Mouse (Mus musculus) kidney, adult 2 months (tissue): ENCODE measurements at regions not wholly inside any gene's neighbourhood (a gene's known extent, or its start where the extent isn't known, plus 50 kb on each side); places are given as distances from the start of the nearest gene placed in this dataset.

Experiments used
- DNase-seq: peaks from one replicate; pipeline ENCODE4 v3.0.0; 2021
- H3K27ac ChIP-seq: fragments of 200-500 bp; 2 replicates; pipeline ENCODE4 v1.5.1; 2012; ENCODE audit warnings: low read depth, low read length, control low read depth, inconsistent platforms; ENCODE audit not compliant: insufficient read depth
- H3K27me3 ChIP-seq: fragments of 200-500 bp; replicated peaks from 2 replicates; pipeline ENCODE4 v1.6.1; 2012; ENCODE audit warnings: mild to moderate bottlenecking, moderate library complexity, low read length, inconsistent platforms; ENCODE audit not compliant: control insufficient read depth, insufficient read depth
- H3K36me3 ChIP-seq: fragments of 200-500 bp; 2 replicates; pipeline ENCODE4 v1.6.1; 2012; ENCODE audit warnings: mild to moderate bottlenecking, moderate library complexity, low read length, inconsistent platforms; ENCODE audit not compliant: control insufficient read depth, insufficient read depth
- H3K4me1 ChIP-seq: fragments of 200-500 bp; 2 replicates; pipeline ENCODE4 v1.6.1; 2011; ENCODE audit warnings: low read length; ENCODE audit not compliant: control insufficient read depth, insufficient read depth
- H3K4me3 ChIP-seq: fragments of 200-500 bp; 2 replicates; pipeline ENCODE4 v1.5.1; 2011; ENCODE audit warnings: mild to moderate bottlenecking, low read depth, low read length, control low read depth; ENCODE audit not compliant: insufficient read depth
- CTCF ChIP-seq: fragments of 200-500 bp; conservative IDR thresholded peaks from 2 replicates; pipeline ENCODE4 v1.5.1; 2011; ENCODE audit warnings: low read depth, mild to moderate bottlenecking, control low read depth, low read length, moderate library complexity, mixed read lengths; ENCODE audit not compliant: insufficient read depth, insufficient read length
- POLR2A ChIP-seq: fragments of 200-500 bp; IDR thresholded peaks from one replicate; pipeline ENCODE4 v1.6.1; 2011; ENCODE audit warnings: low read depth, low read length, control low read depth
- WGBS: fragments of 180-500 bp; shearing (Covaris S2); methylation state at CpG from one replicate; pipeline ENCODE4 v1.1.7; 2018; 5-methylcytosine and 5-hydroxymethylcytosine counted together

- Histone ChIP-seq H3K36me3 (no peaks in the 10 kb centered on the region), H3K4me3 (no peak overlapping the region), H3K4me1 (no peaks in the 10 kb centered on the region), H3K27me3 (no peaks in the 10 kb centered on the region), H3K27ac (no peak overlapping the region)
- WGBS: 86% methylated on average over 15 of the region's 15 CpGs
- TF ChIP-seq POLR2A: no peak
- TF ChIP-seq CTCF: no peak
- no peak for DNase-seq
Observed at GRCm38 (mm10) chr8:8419360-8420330, 241.4 kb downstream of the Efnb2 start.

- no peak overlapping the region for H3K27ac ChIP-seq
- no peaks in the 10 kb centered on the region for H3K4me1 ChIP-seq
- WGBS: 91% methylated on average over 6 of the region's 6 CpGs
- H3K36me3 ChIP-seq: no peaks in the 10 kb centered on the region
- no peak for TF ChIP-seq CTCF
- TF ChIP-seq POLR2A: no peak
- DNase-seq: no peak
- H3K4me3 ChIP-seq: no peak overlapping the region
- H3K27me3 ChIP-seq: no peaks in the 10 kb centered on the region
Observed at GRCm38 (mm10) chr8:8418929-8419328, 242.1 kb downstream of the Efnb2 start.

GRCm38 (mm10) chr8:8418525-8418924 lies 242.5 kb downstream of the Efnb2 start:
- H3K36me3 ChIP-seq: no peaks in the 10 kb centered on the region
- DNase-seq: no peak
- H3K4me1 ChIP-seq: no peaks in the 10 kb centered on the region
- no peak overlapping the region for H3K4me3 ChIP-seq
- WGBS: 71% methylated on average over 2 of the region's 2 CpGs
- TF ChIP-seq POLR2A (no peak), CTCF (no peak)
- H3K27me3 ChIP-seq: no peaks in the 10 kb centered on the region
- H3K27ac ChIP-seq: no peak overlapping the region

- WGBS: 70% methylated on average over 10 of the region's 10 CpGs
- no peak overlapping the region for H3K4me3 ChIP-seq
- H3K4me1 ChIP-seq: no peaks in the 10 kb centered on the region
- DNase-seq: no peak
- TF ChIP-seq CTCF (no peak), POLR2A (no peak)
- no peaks in the 10 kb centered on the region for H3K36me3 ChIP-seq
- no peak overlapping the region for H3K27ac ChIP-seq
- no peaks in the 10 kb centered on the region for H3K27me3 ChIP-seq
Observed at GRCm38 (mm10) chr8:8416092-8416701, 244.8 kb downstream of the Efnb2 start.

GRCm38 (mm10) chr8:8407357-8407756 lies 253.7 kb downstream of the Efnb2 start:
- Histone ChIP-seq H3K4me1 (no peaks in the 10 kb centered on the region), H3K27ac (no peak overlapping the region), H3K4me3 (no peak overlapping the region), H3K36me3 (no peaks in the 10 kb centered on the region), H3K27me3 (no peaks in the 10 kb centered on the region)
- 56% methylated on average over 3 of the region's 3 CpGs for WGBS
- no peak for TF ChIP-seq CTCF
- TF ChIP-seq POLR2A: no peak
- DNase-seq: no peak

GRCm38 (mm10) chr8:8403410-8403809 lies 257.6 kb downstream of the Efnb2 start:
- Histone ChIP-seq H3K4me3 (no peak overlapping the region), H3K27me3 (no peaks in the 10 kb centered on the region), H3K27ac (no peak overlapping the region), H3K4me1 (no peaks in the 10 kb centered on the region), H3K36me3 (no peaks in the 10 kb centered on the region)
- no peak for TF ChIP-seq CTCF
- TF ChIP-seq POLR2A: no peak
- WGBS: 79% methylated on average over 3 of the region's 3 CpGs
- DNase-seq: no peak

- peak; percentile 59 for DNase-seq
- no peaks in the 10 kb centered on the region for H3K27me3 ChIP-seq
- no peak overlapping the region for H3K4me3 ChIP-seq
- TF ChIP-seq CTCF (no peak), POLR2A (no peak)
- H3K36me3 ChIP-seq: no peaks in the 10 kb centered on the region
- H3K27ac ChIP-seq: no peak overlapping the region
- no peaks in the 10 kb centered on the region for H3K4me1 ChIP-seq
- 26% methylated on average over 5 of the region's 5 CpGs for WGBS
Observed at GRCm38 (mm10) chr8:8392303-8392702, 268.7 kb downstream of the Efnb2 start.
